Mouse (Mus musculus) spleen, postnatal 4 days (tissue): ENCODE data around the gene Igf2bp2.

Experiments used
- DNase-seq, 2 experiments: peaks; one replicate each; pipeline ENCODE4 v3.0.0; 2022; ENCODE audit warnings: low spot score in 2 of 2

Gene Igf2bp2

DNA sequence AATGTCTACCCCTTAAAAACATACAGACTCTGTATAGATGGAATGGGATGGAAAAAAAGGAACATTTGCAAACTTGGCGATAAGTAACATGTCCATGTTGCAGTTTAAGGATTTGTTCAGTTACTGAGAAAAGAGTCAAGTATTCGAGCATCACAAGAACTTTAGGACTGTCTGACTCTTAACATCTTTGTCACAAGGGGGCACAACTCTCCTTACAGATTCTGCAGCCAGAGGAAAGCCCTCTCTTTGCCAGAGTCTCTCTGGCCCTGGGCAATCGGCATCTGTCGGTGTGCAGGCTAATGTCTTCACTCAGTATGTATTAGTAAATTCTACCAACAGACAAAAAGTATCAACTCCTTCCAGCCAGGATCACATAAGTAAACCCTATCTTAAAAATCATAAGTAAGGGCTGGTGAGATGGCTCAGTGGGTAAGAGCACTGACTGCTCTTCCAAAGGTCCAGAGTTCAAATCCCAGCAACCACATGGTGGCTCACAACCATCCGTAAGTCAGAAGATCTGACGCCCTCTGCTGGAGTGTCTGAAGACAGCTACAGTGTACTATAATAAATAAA is 57.0 kb downstream of the Igf2bp2 start:
- DNase-seq = no peak

DNA sequence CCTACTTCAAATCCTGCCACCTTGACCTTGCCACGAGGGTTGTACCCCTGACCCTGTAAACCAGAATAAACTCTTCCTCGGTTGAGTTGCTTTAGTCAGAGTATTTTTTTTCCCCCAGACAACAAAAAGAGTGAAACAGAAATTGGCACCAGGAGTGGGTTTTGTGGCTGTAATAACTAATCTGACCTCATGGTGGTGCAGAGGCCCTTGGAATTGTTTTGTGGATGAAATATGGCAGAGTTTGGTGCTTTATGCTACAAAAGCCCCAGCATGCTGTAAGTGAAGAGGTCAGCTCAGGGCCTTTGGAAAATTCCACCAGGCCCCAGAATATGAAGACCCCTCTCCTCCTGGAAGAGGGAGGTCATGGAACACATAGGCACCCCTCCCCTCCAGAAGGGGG is 63.0 kb downstream of the Igf2bp2 start:
- no peak for DNase-seq

DNA sequence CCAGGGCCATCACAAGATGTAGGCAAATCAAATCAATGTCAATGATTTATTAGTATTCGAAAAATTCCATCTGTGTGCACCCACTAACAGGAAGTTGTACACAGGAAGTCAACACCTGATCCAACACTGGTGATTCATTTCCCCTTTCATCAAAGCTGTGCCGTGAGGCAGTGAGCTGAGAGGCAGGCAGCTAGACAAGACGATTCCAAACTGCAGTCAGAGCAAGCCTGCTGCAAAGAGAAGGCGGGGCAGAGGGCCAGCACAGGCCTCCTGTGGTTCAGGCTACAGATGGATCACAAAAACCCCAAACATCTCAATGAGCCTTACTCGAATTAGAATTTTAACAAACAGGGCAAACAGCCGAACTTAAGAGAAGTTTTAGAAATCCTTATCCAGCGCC is 65.4 kb downstream of the Igf2bp2 start:
- no peak for DNase-seq

DNA sequence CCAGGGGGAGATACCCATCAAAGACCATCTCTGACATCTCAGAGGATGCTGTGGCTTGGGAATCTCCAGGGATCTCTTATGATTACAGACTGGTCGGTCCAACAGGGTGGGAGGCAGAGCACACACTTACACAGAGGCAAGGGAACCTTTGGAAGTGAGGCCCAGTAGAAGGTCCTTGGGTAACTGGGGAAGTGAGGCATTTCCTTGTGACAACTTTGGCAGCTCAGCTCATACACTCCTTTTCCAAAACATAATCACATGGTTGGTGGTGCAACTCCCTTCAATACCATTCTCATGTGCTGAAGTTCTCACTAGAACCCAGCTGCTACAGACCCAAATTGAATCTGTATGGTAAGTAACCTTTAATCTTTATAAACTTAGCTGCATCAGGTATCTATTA is 67.3 kb downstream of the Igf2bp2 start:
- DNase-seq = no peak

DNA sequence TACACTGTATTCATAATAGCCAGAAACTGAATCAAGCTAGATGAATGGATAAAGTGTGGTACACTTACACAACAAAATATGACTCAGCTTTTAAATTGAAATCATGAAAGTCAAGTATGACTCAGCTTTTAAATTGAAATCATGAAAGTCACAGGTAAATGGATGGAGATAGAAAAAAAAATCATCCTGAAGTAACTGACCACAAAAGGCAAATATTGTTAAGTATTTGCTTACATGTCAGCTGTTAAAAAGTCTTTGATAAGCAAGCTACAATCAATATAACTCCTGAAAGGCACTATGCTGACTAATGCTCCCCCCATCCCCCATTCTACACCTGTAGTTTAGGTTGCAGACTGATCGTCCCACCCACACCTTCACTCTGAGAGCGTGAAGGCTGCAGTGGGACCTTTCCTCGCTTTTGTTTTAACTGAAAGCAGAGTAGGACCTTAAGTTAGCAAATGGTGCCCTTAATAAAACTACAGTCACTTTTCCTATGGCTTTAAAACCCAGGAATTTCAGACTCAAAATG is 71.8 kb downstream of the Igf2bp2 start:
- no peak for DNase-seq

DNA sequence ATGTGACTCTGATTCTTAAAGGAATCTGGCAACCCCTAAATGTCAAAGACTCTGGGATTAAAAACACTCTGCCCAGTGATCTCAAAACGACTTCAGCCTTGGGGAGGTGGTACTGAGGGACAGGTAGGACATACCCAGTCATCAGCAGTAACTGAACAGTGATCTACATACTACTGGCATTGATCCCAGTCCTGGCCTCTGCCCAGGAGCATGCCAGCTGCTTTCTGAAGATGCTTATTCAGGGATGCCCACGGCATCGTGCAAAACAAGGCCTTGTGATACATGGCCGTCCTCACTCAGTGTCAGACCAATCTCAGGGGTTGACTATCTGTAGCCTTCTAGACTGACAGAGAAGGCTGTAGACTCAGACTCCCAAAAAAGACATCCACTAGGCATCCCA is 77.7 kb downstream of the Igf2bp2 start:
- no peak for DNase-seq

DNA sequence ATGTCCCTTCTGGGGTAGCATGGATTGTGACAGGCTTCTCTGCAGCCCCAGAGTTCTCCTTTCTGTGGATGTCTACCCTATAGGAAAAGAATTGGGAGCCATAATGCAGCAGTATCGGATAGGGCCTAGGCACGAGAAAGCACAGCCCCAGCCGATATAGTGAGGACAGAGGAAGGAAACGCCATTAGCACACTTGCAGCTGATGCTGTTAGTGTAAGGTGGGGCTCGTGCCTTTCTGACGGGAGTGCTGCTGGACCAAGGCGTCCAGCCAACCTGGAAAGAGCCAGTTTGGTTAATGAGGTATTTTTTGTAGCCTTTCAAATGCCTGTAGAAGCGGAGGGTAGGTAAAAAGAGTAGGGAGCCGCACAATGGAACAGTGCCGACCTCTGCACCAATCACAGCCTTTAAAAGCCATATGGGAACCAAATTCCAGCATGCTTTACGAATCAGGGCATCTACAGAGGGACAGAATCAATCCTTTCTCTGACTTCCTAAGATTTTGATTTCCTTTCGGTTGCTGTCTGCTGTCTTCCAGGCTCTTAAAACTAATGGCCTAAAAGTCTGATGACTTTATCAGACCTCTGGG is 82.9 kb downstream of the Igf2bp2 start:
- no peak for DNase-seq

DNA sequence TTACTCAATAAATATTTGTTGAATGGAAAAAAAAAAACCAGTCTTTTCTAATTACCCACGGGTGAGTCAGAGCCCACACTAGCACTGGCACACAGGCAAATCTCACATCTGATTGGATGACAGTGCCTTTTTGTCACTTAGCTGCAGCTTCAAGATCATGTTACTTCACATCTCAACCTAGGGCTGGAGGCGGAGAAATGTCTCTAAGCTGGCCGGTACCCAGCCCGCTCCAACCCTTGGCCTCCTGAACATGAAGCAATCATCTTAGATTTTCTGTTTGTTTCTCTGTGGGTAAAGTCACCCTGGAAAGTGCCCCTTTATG is 86.5 kb downstream of the Igf2bp2 start:
- DNase-seq = no peak

DNA sequence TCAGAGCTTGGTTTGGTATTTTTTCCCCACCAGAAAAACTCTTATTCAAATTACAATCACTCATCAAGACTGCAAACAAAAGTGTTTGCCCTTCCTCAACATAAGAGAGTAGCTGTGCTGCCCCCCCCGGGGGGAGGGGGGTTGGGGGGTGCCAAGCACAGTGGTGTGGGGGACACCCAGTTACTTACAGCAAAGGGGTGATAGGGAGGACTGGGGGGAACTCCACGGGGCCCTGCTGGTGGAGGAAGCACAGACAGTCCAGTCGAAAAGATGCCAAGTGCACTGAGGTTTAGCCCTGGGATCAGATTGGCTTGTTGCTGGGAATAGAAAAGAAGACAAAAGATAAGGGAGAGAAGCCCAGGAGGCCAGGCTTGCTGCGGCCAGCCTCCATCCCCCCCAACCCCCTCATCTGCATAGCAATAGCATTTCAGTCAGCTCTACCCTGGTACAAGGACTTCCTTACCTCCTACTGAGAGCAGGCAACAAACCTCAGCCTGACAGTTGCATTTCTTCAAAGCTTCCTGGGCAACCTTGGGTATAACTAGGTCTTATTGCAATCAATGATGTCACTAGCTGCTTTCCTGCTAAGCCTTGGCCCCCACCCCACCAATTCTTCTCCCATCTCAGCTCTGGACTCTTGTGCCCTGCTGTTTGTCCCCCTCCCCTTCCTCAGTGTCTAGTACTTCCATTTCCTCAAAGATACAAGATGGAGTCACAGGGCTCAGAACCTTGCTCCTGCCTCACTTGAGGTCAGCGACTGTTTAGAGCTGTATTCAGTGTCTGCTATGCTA is 87.1 kb downstream of the Igf2bp2 start:
- no peak for DNase-seq

DNA sequence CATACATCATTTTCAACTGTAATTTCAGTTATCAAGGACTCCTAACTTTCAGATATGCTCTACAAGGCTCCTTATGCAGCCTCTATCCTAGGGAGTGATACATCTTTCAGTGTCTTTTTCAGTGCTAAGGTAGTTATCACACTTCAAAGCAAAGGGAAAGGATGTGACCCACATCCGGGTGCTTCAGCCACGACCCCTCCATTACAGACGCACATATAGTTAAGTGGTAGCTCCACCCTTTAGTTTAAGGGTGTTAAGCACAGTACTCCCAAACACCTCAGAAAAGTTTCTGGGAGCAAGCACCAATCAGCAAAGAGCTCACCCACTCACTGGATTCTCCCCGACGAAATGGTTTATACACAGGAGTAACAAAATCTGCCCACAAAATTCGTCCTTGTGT is 88.0 kb downstream of the Igf2bp2 start:
- no peak for DNase-seq

DNA sequence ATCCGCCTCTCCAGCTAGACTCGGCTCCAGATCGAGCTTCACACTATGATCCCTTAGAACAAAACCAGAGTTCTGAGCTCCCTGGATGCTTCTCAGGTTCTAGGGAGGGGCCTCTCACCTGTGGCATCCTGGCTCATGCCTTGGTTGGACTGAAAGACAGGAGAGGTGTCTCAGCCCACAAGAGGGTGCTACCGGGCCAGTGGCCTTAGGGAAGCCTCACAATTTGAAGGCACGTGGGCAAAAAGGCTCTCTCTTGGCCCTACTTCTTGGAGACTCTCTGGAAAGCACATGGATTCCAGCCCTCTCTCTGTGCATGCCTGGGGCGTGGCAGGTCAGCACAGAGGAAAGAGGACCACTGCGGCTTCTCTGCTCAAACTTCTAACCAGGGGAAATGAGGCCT is 91.7 kb downstream of the Igf2bp2 start:
- DNase-seq = no peak

DNA sequence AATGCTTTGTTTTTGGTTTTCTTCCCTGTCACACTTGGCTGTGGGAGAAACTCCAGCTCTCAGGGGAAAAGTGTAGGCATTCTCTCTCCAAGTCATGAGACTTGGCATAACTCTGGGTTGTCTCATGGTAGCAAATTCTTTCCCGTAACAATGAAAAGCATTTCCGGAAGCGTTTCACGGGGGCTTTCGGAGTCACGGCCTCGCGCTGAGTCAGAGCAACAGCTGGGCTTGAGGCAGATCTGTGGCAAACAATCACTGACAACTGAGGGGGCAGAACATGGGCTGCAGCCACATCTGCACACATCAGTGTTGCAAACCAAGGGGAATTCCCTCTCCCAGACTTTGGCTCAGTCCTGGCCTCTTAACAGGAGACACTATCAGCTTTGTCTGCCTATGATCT is 95.7 kb downstream of the Igf2bp2 start:
- DNase-seq = no peak

DNA sequence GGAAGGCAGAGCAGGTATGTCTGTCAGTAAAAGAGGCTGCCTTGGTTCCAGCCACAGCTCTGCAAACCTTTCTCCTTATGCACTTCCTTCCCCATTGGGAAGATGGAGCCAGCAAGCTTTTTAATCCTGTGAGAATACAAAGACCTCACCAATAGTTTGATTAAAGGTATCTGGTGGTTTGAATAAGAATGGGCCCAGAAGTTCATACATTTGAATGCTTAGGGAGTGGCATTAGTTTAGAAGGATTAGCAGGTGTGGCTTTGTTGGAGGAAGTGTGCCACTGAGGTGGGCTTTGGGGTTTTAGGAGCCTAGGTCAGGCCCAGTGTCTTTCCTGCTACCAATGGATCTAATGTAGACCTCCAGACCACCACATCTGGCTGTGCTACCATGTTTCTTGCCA is 97.6 kb downstream of the Igf2bp2 start:
- DNase-seq = no peak

DNA sequence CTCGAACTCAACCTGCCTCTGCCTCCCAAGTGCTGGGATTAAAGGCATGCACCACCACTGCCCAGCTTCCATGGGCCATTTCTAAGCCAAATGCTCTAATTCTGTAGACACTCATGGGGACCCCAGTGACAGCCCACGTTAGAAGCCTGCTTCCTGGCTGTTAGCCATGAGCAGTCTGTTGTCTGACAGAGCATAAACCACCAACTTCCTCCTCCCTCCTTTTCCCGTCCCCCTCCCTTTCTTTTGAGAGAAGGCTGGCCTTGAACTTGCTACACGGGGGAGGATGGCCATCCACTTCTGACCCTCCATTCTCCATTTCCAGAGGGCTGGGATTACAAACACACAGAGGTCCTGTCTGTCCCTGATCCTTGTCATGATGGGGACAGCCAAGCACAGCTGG is 100.8 kb downstream of the Igf2bp2 start:
- no peak for DNase-seq

DNA sequence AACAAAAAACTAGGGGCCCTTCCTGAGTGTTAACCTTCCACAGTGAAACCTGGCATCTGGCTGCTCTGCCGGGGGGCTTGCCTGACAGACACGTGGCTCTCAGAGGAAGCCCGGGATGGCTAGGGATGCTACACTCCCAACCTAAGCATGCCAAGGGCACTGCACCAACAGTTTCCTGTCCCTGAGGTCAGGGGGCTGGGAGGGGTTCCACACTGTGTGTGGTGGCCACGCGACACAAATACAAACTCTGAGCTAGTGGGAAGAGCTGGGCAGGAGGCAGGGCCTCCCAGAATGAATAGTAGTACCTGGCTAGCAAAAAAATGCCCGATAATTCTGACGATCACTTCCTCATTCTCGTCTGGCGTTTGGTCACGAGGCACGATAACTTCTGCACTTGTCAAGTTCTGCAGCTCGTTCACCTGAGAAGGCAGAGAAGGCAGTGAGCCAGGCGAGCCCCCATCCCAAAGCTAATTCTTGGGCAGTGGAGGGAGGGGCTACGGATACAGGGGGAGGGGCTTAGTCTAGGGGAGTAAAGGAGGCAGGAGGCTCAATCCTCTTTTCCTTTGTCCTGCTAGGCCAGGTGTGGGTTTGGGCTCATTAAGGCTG is 101.4 kb downstream of the Igf2bp2 start:
- no peak for DNase-seq

DNA sequence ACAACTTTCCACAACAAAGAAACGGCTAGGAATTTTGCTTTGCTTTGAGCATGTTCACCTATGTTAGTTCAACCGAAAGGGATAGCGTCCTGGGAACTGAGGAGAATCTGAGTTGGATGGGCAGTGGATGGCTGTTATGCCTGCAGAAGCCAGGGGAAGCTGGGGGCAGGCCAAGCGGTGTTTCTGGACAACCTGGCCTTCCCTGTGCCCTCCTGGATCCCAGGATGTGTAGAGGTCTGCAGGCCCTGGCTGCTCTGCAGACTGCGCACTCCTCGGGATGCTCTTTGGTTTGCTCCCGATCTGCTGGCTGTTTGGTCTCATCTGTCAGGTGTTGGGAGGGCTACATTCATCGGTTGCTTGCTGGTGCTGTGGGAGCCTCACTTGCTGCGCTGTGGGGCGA is 102.7 kb downstream of the Igf2bp2 start:
- no peak for DNase-seq

DNA sequence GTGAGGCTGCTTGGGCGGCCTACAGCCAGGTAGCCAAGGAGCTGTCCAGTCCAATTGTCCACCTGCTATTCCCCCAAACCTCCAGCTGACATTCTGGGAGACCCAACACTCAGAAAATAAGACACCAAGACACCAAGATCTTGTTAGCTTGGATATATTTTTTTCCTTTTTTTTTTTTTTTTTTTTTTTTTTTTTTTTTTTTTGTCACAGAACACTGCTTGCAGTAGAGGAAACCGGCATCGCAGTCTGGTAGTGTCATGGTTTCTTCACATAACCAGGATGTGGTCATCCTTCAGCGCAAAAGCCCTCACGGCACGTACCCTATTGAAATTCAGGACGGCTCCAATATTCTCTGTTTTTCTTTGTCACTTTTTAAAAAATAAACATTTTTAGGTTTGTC is 104.2 kb downstream of the Igf2bp2 start:
- DNase-seq = no peak

DNA sequence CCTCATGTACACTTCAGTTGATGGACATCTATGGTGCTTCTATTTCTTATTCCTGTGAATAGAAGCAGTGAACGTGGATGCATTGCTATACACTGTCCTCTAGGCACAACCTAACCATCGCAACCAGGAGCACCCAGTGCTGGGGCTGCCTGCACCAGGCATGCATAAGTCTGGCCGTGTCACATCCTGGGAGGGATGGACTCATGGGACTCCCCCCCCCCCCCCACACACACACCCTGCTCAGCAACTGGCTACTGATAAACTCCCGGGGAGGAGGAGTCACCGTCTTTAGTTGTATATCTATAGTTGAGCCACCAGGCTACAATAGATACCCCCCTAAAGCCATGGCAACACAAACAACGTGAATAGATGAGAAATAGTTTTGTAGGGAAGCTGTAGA is 105.6 kb downstream of the Igf2bp2 start:
- no peak for DNase-seq

DNA sequence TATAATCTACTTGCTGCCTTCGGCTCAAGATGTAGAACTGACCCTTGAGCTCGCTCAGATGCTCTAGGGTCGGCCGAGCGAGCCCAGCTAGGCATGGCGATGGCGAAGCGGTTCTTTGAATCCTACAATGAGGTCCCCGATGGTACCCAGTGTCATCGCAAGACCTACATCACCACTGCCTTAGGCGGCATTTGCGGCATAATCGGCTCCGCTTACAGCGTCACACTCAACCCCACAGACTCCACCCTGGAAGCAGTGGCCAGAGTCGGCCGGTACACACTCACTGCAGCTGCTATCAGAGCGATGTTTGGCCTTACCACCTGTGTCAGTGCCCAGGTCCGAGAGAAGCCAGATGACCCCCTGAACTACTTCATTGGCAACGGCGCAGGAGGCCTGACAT is 109.7 kb downstream of the Igf2bp2 start:
- no peak for DNase-seq

DNA sequence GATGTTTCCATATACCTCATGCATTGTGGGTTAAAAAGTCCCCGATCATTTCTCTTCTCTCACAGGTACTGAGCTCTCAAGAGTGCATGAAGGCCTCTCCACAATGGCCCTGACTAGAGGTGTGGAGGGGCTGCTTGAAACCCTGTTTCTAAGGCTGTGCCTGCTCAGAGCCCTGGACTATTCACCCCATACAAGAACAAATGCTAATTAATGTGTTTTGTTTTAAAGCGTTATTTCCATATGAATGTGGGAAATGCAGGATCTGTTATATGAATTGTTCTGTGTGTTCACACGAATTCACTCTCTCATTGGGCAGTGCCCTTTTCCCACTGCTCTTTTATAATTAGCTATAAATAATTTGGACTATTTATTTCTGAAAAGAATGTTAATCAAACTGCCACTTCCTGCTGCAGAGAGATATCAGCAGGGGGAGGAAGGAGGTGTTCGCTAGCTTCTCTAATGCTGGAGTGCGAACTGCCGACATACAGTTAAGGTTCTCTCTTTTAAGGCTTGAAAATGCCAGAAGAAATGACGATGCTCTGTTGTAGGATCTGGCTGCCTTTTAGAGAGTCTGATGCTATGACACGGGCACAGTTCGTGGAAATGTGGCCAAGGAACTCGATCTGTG is 116.2 kb downstream of the Igf2bp2 start:
- no peak for DNase-seq

DNA sequence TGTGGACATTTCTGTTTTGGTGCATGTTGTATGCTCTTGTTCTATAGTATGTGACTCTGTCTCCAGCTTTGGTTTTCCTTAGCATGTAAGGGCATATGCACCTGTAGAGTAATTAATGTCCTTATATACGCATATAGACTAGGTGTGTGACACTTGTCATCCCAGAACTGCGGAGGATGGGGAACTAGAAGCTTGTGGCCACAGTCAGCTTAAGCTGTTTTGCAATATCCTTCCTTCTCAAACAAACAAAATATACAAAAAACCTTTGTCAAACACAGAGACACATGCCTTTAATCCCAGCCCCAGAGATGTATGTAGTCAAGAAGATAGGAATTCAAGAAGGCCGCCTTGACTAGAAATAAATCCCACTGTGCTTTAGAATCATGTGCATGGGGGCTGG is 117.2 kb downstream of the Igf2bp2 start:
- DNase-seq = no peak

DNA sequence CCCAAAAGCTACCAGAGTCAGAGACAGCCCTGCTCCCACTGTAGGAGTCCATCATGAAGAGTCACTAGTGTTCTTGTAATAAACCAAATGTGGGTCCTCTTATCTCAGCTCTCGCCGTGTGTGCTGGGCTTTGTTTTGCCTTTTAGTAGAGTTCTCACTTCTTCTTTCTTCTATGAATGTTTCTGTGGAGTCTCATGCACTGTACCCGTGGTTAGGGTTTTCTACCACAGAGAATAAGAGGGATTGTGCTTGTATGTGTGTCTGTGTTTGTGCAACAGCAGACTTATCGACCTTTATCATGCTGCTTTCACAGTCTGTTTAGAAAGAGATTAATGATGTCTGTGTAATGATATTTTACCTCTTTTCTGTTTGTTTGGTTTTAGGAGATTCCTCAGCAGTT is 119.3 kb downstream of the Igf2bp2 start:
- DNase-seq = no peak

DNA sequence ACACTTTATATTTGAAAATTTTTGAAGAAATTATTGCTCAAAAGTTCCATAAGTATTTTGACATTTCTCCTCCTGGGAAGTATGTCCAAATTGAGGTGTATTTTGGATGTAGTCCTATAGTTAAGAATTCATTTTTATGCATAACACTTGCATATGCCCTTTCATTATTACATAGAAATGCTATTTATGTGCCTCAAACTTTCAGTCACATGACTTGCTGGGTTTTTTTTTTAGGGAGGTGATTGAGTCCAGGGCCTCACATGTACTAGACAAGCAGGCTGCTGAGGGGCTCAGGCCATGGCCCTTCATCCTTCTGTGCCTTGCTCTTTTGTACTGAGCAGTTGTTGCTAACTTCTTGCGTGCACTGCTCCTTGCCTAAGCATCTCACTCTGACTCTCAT is 123.1 kb downstream of the Igf2bp2 start:
- no peak for DNase-seq
